Mouse (Mus musculus): ENCODE data around the gene Cab39. TPM values are rescaled to one million over a fixed set of nuclear protein-coding genes. Genes with fewer than 3 reads are reported as not detected.
A peak's percentile ranks its signal among the peaks of the same experiment; 100 is the strongest.

Cab39 gene
- polyA plus RNA-seq, 1 experiment from 2014 or later: 74.3 TPM

- no peak for ATAC-seq
- 69% methylated on average over 12 of the region's 12 CpGs for whole genome bisulfite sequencing
- Histone ChIP-seq H3K9ac (ENCODE audit: low read length) (peak overlapping the region; percentile 43), H3K4me2 (ENCODE audit: low read length) (peak overlapping the region; percentile 93), H3K9me3 (replicated peaks; ENCODE audit: control insufficient read depth, low read length) (no peaks in the 10 kb centered on the region), H3K4me3 (ENCODE audit: low read depth, low read length) (peak overlapping the region; percentile 3; the same call in 1 of the 2 replicates), H3K4me1 (ENCODE audit: control insufficient read depth, insufficient read depth, low read length) (peaks cover 65% of the 10 kb centered on the region), H3K36me3 (ENCODE audit: control insufficient read depth, insufficient read depth, low read length) (no peaks in the 10 kb centered on the region), H3K27ac (ENCODE audit: low read depth, low read length) (peak overlapping the region; percentile 87), H3K27me3 (replicated peaks; ENCODE audit: control insufficient read depth, insufficient read depth, low read length) (no peaks in the 10 kb centered on the region)
- peak; percentile 14 for DNase-seq (ENCODE audit: low spot score)
Measured at GRCm38 (mm10) chr1:85896781-85897700, 103.8 kb downstream of the Cab39 start.

GRCm38 (mm10) chr1:85897901-85898760 is 104.9 kb downstream of the Cab39 start:
- Histone ChIP-seq H3K4me2 (ENCODE audit: low read length) (peak overlapping the region; percentile 93), H3K36me3 (ENCODE audit: control insufficient read depth, insufficient read depth, low read length) (peaks cover 5% of the 10 kb centered on the region), H3K9me3 (replicated peaks; ENCODE audit: control insufficient read depth, low read length) (no peaks in the 10 kb centered on the region), H3K4me3 (ENCODE audit: low read depth, low read length) (no peak overlapping the region), H3K27me3 (replicated peaks; ENCODE audit: control insufficient read depth, insufficient read depth, low read length) (no peaks in the 10 kb centered on the region), H3K27ac (ENCODE audit: low read depth, low read length) (peak overlapping the region; percentile 87), H3K9ac (ENCODE audit: low read length) (peak overlapping the region; percentile 43), H3K4me1 (ENCODE audit: control insufficient read depth, insufficient read depth, low read length) (peaks cover 72% of the 10 kb centered on the region)
- peak; percentile 36 for DNase-seq (ENCODE audit: low spot score)
- WGBS: 19% methylated on average over 8 of the region's 8 CpGs
- no peak for ATAC-seq

- DNase-seq (ENCODE audit: low spot score): peak; percentile 63
- 14% methylated on average over 12 of the region's 12 CpGs for WGBS
Measured at GRCm38 (mm10) chr1:85898761-85899387, 105.6 kb downstream of the Cab39 start.

GRCm38 (mm10) chr1:85899388-85899761 is 106.1 kb downstream of the Cab39 start:
- ATAC-seq (no peak), DNase-seq (ENCODE audit: low spot score) (no peak)
- Histone ChIP-seq H3K27me3 (replicated peaks; ENCODE audit: control insufficient read depth, insufficient read depth, low read length) (no peaks in the 10 kb centered on the region), H3K9ac (ENCODE audit: low read length) (peak overlapping the region; percentile 43; the same call in 1 of the 2 replicates), H3K27ac (ENCODE audit: low read depth, low read length) (peak overlapping the region; percentile 87), H3K4me2 (ENCODE audit: low read length) (peak overlapping the region; percentile 93), H3K9me3 (replicated peaks; ENCODE audit: control insufficient read depth, low read length) (no peaks in the 10 kb centered on the region), H3K4me1 (ENCODE audit: control insufficient read depth, insufficient read depth, low read length) (peaks cover 72% of the 10 kb centered on the region), H3K36me3 (ENCODE audit: control insufficient read depth, insufficient read depth, low read length) (peaks cover 18% of the 10 kb centered on the region), H3K4me3 (ENCODE audit: low read depth, low read length) (no peak overlapping the region)

More at GRCm38 (mm10) chr1:85898761-85899387, 105.6 kb downstream of the Cab39 start:
- Histone ChIP-seq H3K4me3 (ENCODE audit: low read depth, low read length) (no peak overlapping the region), H3K4me1 (ENCODE audit: control insufficient read depth, insufficient read depth, low read length) (peaks cover 72% of the 10 kb centered on the region), H3K4me2 (ENCODE audit: low read length) (peak overlapping the region; percentile 93), H3K9ac (ENCODE audit: low read length) (peak overlapping the region; percentile 43), H3K9me3 (replicated peaks; ENCODE audit: control insufficient read depth, low read length) (no peaks in the 10 kb centered on the region), H3K27me3 (replicated peaks; ENCODE audit: control insufficient read depth, insufficient read depth, low read length) (no peaks in the 10 kb centered on the region), H3K27ac (ENCODE audit: low read depth, low read length) (peak overlapping the region; percentile 87), H3K36me3 (ENCODE audit: control insufficient read depth, insufficient read depth, low read length) (peaks cover 13% of the 10 kb centered on the region)
- ATAC-seq: no peak

GRCm38 (mm10) chr1:85900521-85901333 is 107.5 kb downstream of the Cab39 start:
- peaks cover 70% of the 10 kb centered on the region for H3K4me1 ChIP-seq (ENCODE audit: control insufficient read depth, insufficient read depth, low read length)
- 69% methylated on average over 7 of the region's 7 CpGs for WGBS

More at GRCm38 (mm10) chr1:85900521-85901333, 107.5 kb downstream of the Cab39 start:
- ATAC-seq: no peak
- Histone ChIP-seq H3K4me2 (ENCODE audit: low read length) (0 out of 2 replicates have a peak overlapping the region, but pooled peaks have one; percentile 3), H3K27ac (ENCODE audit: low read depth, low read length) (peak overlapping the region; percentile 67; the same call in 1 of the 2 replicates), H3K9ac (ENCODE audit: low read length) (no peak overlapping the region), H3K36me3 (ENCODE audit: control insufficient read depth, insufficient read depth, low read length) (peaks cover 31% of the 10 kb centered on the region), H3K27me3 (replicated peaks; ENCODE audit: control insufficient read depth, insufficient read depth, low read length) (no peaks in the 10 kb centered on the region), H3K4me3 (ENCODE audit: low read depth, low read length) (no peak overlapping the region), H3K9me3 (replicated peaks; ENCODE audit: control insufficient read depth, low read length) (no peaks in the 10 kb centered on the region)
- DNase-seq (ENCODE audit: low spot score): no peak

Small RNA genes lying within 50 kb of the gene (microRNA-seq; reads per million reads assigned to microRNA genes)
- gene Gm25472 (not detected), gene Mir8096 (not detected)

Other genes with a start within 250 kb of the Cab39 start
- not detected in 2 replicates for gene G530012D18Rik, start 217.8 kb upstream of the Cab39 start, polyA plus RNA-seq (2014; fragmentation: Nextera tagmentation; extraction: Ambion mirVana)
- 0.25 and 0.44 TPM in 2 replicates for gene Sp110, start 194.6 kb upstream of the Cab39 start, polyA plus RNA-seq (2014; fragmentation: Nextera tagmentation; extraction: Ambion mirVana)
- 0.52 and 0.59 TPM in 2 replicates for gene Sp140, start 193.1 kb upstream of the Cab39 start, polyA plus RNA-seq (2014; fragmentation: Nextera tagmentation; extraction: Ambion mirVana)
- 0.32 and 0.37 TPM in 2 replicates for gene Sp100, start 143.5 kb upstream of the Cab39 start, polyA plus RNA-seq (2014; fragmentation: Nextera tagmentation; extraction: Ambion mirVana)
- gene A630001G21Rik, start 14.8 kb upstream of the Cab39 start, polyA plus RNA-seq (2014; fragmentation: Nextera tagmentation; extraction: Ambion mirVana): 0.33 and 0.48 TPM in 2 replicates
- gene Itm2c, start 100.8 kb downstream of the Cab39 start, polyA plus RNA-seq (2014; fragmentation: Nextera tagmentation; extraction: Ambion mirVana): 149 and 157 TPM in 2 replicates
- gene 4933407L21Rik, start 135.0 kb downstream of the Cab39 start, polyA plus RNA-seq (2014; fragmentation: Nextera tagmentation; extraction: Ambion mirVana): 4.0 and 4.2 TPM in 2 replicates
- 0.05 TPM in 1 of 2 replicates, not detected in the other for gene Gpr55, start 167.6 kb downstream of the Cab39 start, polyA plus RNA-seq (2014; fragmentation: Nextera tagmentation; extraction: Ambion mirVana)
- gene Spata3, start 223.4 kb downstream of the Cab39 start, polyA plus RNA-seq (2014; fragmentation: Nextera tagmentation; extraction: Ambion mirVana): 0.45 TPM in 1 of 2 replicates, not detected in the other

All from forebrain, embryonic 14.5 days (tissue).